ENCODE assay signal across 13 mouse cellular contexts in the genomic region with DNA sequence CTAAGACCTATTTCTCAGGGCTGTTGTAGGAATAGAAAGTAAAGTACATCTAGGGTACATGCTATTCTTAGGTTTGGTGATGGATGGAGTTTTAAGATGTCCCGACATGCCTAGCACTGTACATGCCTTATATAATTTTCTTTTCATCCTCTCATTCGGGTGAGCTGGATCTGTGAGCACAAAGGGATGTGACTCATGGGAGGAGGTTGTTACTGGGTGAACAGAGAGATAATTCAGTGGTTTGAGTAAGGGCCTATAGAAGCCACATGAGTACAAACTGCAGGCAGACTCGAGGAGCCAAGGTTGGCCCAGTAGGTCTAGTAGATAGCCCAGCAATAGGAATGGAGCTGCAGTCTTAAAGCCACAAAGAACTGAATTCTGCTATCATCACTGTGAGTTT.
"Had no signal": no experiment of that assay in that cellular context is flagged by ENCODE, and none has a peak within 500 bp of the region (broad histone marks: within the 10 kb centered on the region; RNA-seq: fewer than 3 reads in every experiment).

No protein-coding gene starts in this region.

- H3K9ac ChIP-seq: limb, embryonic 12.5 days; liver, embryonic 13.5 days; liver, postnatal 0 days; lung, embryonic 15.5 days; midbrain, embryonic 15.5 days; neural tube, embryonic 13.5 days had no signal

- H3K36me3 ChIP-seq: limb, embryonic 12.5 days; liver, embryonic 13.5 days; lung, embryonic 15.5 days; midbrain, embryonic 15.5 days; neural tube, embryonic 13.5 days had no signal

- H3K4me3 ChIP-seq: limb, embryonic 12.5 days; liver, embryonic 13.5 days; lung, embryonic 15.5 days; megakaryocyte, embryonic 14.5 days; midbrain, embryonic 15.5 days; neural tube, embryonic 13.5 days had no signal

- H3K9me3 ChIP-seq: limb, embryonic 12.5 days; liver, embryonic 13.5 days; lung, embryonic 15.5 days; megakaryocyte, embryonic 14.5 days; midbrain, embryonic 15.5 days; neural tube, embryonic 13.5 days had no signal

- H3K4me2 ChIP-seq: limb, embryonic 12.5 days; liver, embryonic 13.5 days; lung, embryonic 15.5 days; midbrain, embryonic 11.5 days; midbrain, embryonic 15.5 days; neural tube, embryonic 13.5 days had no signal

- H3K27ac ChIP-seq: limb, embryonic 12.5 days; liver, embryonic 13.5 days; lung, embryonic 15.5 days; macrophage; midbrain, embryonic 15.5 days; neural tube, embryonic 13.5 days had no signal

- ATAC-seq: liver, postnatal 0 days; midbrain, embryonic 15.5 days had no signal

- DNase-seq: kidney, postnatal 25 days; liver; liver, embryonic 13.5 days; liver, postnatal 0 days; lung, postnatal 14 days; thymus, postnatal 36 days had no signal

- H3K4me1 ChIP-seq: lung, embryonic 15.5 days; midbrain, embryonic 15.5 days; neural tube, embryonic 13.5 days had no signal

- H3K27me3 ChIP-seq: limb, embryonic 12.5 days; liver, embryonic 13.5 days; lung, embryonic 15.5 days; megakaryocyte, embryonic 14.5 days; midbrain, embryonic 15.5 days; neural tube, embryonic 13.5 days had no signal
